Mouse (Mus musculus) mouse trophoblast stem cell (cell line): ENCODE measurements around the gene Cox19.
"Not testable (repeated sequence)": the region's sequence is repeated elsewhere in the genome, so short reads cannot be mapped to it uniquely, and the experiment has no call there.

ENCODE experiments used
- in situ Hi-C, 2 experiments: fragments of 300-500 bp; cut with MseI, MboI; formaldehyde crosslinking; loops; 2 replicates in 1 of 2; 3 replicates in 1 of 2; pipeline ENCODE4 v1.15.1; 2025

The Cox19 gene

GRCm38 (mm10) chr5:139363858-139364257, 12.6 kb upstream of the Cox19 start:
- in situ Hi-C loops = no loop called here

DNA sequence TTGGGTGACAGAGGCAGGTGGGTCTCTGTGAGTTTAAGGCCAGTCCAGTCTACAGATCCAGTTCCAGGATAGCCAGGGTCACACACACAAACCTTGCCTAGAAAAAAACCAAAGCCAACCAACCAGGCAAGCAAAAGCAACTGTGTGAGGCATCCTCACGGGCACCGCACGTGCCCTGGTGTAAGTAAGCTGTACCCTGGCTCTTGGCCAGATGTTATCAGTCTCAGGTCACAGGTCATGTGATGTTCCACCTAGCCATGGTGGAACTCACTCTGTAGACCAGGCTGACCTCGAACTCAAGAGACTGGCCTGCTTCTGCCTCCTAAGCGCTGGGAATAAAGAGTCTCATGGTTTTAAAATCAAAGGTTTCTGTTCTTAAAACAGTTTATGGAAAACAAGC, 8.0 kb upstream of the Cox19 start:
- in situ Hi-C loops = no loop called here

DNA sequence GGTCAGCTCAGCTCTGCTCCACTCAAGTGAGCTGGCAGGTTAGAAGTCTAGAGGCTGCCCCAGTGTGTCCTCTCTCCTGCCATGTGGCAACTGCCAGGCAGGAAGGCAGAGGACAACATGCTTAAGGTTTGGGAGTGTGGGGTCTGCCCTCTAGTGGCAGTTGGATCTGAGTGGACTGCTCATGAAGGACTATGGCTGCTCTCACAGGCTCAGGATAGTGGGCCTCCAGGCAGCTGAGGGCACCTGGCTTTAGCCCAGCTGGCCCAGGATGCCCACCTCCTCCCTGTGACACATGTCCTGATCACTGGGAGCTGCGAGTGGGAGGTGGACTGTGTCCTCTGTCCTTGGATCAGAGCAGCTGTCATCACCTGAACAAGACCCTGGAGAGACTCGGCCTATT, 7.4 kb upstream of the Cox19 start:
- in situ Hi-C loops = no loop called here

DNA sequence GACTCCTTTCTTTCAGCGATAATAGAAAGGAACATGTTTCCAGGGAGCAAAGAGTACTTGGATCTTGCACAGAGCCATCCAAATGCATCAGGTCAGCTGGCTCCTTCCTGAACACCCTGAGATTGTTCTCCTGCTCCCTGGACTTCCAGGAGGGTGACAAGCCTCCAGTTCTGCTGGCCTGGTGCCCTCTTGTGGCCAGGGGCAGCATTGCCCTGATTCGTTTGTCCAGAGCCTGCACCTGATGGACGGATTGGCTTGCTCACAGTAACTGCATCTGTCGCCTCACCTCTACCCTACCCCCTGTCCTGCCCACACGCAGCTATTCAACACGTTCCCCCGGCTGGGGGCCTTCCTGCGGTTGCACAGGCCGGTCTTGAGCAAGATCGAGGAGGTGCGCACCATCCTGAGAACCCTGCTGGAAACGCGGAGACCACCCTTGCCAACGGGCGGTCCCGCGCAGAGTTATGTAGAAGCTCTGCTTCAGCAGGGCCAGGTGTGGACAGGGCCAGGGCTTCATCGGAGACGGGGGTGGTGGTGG, 4.1 kb upstream of the Cox19 start:
- in situ Hi-C loops = no loop called here

DNA sequence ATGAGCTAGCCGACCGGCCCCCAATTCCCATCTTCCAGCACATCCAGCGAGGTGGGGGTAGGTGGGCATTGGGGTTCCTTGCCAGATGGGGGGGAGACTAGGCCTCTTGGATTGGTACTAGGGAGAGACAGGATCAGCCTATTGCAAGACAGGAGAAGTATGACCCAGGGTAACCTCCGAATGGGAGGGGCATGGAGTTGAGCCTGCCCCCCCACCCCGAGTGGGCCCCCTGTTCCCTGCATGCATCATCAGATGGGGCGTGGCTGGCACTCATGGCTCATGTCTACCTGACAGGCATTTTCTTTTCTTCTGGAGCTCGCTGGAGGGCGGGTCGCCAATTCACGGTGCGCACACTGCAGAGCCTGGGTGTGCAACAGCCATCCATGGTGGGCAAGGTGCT, 2.7 kb upstream of the Cox19 start:
- in situ Hi-C loops = no loop called here

DNA sequence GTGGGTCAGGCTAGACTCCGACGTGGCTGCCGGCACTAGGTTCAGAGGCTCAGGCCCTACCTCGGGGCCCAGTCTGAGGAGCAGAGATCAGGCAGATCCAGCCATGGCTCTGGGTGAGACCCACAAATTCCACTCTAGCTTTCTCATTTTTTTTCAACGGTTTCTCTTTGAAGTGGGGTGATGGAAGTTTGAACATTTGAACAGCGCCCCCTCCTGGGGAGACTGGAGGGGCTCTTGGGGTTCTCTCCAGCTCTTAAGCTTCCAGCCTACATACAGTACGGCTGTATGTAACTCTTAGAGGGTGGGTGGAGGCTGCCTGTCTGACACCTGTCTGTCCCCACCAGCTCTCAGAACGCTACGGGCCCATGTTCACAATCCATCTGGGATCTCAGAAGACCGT, 2.3 kb upstream of the Cox19 start:
- in situ Hi-C loops = no loop called here

DNA sequence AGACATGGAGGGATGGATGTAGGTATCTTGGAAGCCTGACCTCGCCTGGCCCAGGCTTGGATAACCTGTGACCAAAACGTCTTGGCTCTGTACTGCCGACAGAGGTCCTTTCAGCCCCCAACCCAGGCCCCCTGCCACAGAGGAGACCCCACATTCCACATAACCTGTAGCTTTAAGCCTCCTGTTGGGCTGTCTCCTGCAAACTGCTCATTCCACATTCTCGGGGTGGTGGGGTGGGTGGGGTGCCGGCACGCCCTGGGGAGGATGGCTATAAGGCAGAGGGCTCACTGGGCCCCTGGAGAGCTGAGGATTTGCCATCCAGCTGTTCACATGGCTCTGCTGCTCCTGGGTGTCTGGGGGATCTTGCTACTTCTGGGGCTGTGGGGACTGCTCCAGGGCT, 1.1 kb upstream of the Cox19 start, which contains the start of gene Cyp2w1:
Gene Cyp2w1 (plus strand): TSS at position 301 of the 400 bp plus-strand sequence.
- in situ Hi-C loops = no loop called here

GRCm38 (mm10) chr5:139351628-139352027, 410 bp upstream of the Cox19 start:
- in situ Hi-C loops = no loop called here

GRCm38 (mm10) chr5:139349713-139350112, 1.5 kb downstream of the Cox19 start:
- in situ Hi-C loops = no loop called here

GRCm38 (mm10) chr5:139347225-139347624, 4.0 kb downstream of the Cox19 start:
- in situ Hi-C loops = no loop called here

GRCm38 (mm10) chr5:139345364-139345714, 5.9 kb downstream of the Cox19 start:
- in situ Hi-C loops = no loop called here

GRCm38 (mm10) chr5:139344687-139345363, 6.4 kb downstream of the Cox19 start:
- in situ Hi-C loops = no loop called here

DNA sequence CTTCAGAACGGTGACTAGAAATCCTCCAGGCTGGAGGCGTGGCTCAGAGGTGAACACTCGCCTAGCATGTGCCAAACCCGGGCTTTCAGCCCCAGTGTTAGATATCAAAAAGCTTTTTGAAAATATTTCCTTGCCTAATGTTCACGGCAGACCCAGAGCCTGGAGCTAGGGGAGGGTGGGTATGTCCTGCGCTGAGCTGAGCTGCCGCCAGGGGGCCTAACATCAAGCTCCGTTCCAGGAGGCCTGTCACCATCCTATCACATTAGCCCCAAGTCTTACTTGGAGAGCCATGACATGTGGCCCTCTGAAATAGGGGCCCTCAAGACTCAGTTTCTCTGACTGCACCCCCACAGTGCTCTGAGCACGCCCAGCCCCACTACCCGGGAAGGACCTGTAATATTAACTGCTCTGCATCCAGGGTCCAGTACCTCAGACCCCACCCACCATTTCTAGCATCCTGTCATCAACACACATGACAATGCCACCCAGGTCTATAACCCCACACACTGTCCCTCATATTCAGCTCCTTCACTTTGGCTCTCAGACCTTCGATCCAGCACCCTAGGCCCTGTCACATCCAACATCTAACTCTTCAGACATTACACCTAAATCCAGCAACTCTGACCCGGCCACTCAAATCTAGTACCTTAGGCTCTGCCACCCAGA, 7.1 kb downstream of the Cox19 start:
- in situ Hi-C loops = no loop called here

DNA sequence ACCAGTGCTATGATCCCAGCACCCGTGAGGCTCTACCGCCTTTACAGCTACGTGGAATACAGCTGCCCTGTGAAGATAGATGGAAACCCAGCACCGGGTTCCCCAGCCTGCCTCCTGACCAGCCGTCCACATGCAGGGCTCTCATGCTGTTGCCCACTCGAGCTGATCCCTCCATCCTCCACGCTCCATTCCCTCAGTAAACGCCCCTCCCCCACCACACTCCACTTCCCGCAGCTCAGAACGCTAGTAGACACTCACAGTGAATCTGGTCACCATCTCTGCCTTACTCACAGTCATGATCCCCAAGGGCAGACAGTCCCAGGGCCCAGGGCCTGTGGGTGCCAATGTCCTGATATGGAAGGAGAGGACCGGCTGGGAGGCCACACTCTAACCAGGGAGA, 12.3 kb downstream of the Cox19 start:
- in situ Hi-C loops = no loop called here

- in situ Hi-C loops = no loop called here
These were observed 12.8 kb downstream of the Cox19 start for GRCm38 (mm10) chr5:139338403-139338802.

DNA sequence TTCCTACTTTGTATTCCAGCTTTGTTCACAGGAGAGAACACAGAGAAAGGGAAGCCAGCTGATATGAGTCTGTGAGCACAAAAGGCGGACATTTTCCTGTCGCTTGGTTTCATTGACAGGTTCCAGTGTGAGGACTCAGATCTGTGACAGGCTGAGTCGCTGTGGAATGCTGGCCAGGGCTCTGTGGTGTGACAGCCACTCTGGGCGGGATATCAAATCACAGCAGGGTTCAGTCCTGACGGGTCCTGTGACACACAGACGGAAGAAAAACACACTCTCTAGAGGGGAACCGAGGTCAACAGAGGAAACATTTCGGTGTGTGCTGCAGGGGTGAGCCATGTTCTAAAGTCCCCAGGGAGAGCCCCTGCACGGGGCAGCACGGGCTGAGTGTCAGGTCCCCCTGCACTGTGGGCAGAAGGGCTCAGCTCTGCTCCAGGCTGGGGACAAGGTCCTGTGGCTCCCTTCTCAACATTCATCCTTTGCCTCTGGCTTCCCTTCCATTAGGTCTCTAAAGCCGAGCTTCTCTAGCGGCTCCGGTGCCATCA, 13.3 kb downstream of the Cox19 start:
- in situ Hi-C loops = no loop called here

DNA sequence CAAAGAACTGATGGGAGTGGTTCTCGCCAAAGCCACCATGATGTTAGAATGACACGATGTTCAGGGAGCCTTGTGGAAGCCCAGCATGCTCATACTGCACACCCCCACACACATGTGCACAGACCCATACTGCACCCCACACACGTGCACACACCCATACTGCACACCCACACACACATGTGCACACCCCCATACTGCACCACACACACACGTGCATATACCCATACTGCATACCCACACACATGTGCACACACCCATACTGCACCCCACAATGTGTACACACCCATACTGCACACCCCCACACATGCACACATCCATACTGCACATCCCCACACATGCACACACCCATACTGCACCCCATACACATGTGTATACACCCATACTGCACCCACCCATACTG, 15.6 kb downstream of the Cox19 start:
- in situ Hi-C loops = no loop called here

GRCm38 (mm10) chr5:139334394-139334793, 16.8 kb downstream of the Cox19 start:
- in situ Hi-C loops = not testable (repeated sequence)

DNA sequence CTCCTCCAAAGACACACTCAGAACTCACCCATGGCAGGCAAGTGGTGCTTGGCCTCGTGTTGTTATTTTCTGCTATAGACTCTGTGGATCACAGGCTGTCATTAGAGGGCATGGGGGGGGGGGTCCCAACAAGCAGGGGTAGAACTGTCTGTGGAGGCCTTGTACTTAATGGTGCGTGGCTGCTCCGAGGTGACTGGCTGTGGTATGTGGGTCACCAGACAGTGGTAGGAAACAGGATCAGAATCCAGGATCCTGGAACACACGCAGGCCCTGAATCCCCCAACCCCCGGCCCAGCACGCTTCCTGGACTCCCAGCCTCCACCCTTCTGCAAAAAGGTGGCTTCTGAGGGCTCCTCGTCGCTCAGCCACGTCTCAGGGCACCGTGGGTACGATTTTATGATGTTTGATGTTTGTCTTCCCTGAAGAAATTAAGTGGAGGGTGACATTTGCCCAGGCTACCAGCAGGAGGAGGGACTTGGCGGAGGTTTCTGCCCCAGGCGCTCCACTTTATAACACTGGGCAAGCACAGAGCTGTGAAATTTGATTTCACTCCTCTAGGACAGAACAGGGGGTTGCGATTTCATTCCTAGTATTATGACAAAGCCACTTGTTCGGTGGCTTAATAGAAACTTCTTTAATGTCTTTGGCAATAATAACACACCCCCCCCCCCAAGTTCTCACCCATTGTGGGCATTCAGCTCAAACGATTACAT, 17.8 kb downstream of the Cox19 start:
- in situ Hi-C loops = no loop called here

GRCm38 (mm10) chr5:139332590-139333272, 18.5 kb downstream of the Cox19 start:
- in situ Hi-C loops = no loop called here

- in situ Hi-C loops = no loop called here
These were observed 19.5 kb downstream of the Cox19 start for GRCm38 (mm10) chr5:139331742-139332141.

GRCm38 (mm10) chr5:139330766-139331165, 20.5 kb downstream of the Cox19 start:
- in situ Hi-C loops = no loop called here
